Mouse (Mus musculus) layer of hippocampus, adult 11-12 months (tissue): ENCODE data around the gene Gm20916.
"Not testable (repeated sequence)": the region's sequence is repeated elsewhere in the genome, so short reads cannot be mapped to it uniquely, and the experiment has no call there.

Experiments used
- DNase-seq: peaks from one replicate; pipeline ENCODE4 v3.0.0; 2022; ENCODE audit warnings: low spot score

The Gm20916 gene

GRCm38 (mm10) chrY:79319265-79319664, at the start of gene Gm20916:
Gene Gm20916, plus strand, starts transcription at chrY:79319565.
- DNase-seq: not testable (repeated sequence)
